Mouse (Mus musculus): ENCODE data around the gene Carnmt1. TPM values are rescaled to one million over a fixed set of nuclear protein-coding genes. Genes with fewer than 3 reads are reported as not detected.
A peak's percentile ranks its signal among the peaks of the same experiment; 100 is the strongest.

The Carnmt1 gene
- total and polyA plus RNA-seq, 2 experiments from 2014 or later, result 8.2 to 11.5 TPM

- no peak for DNase-seq (ENCODE audit: low spot score)
- H3K4me3 ChIP-seq (ENCODE audit: low read depth, low read length), result no peak overlapping the region
- no peak for TF ChIP-seq CTCF (IDR thresholded peaks at IDR 0.05)
- no peak for ATAC-seq (ENCODE audit: low FRiP score)
- H3K9me3 ChIP-seq (ENCODE audit: low read length), result no peaks in the 10 kb centered on the region
- no peaks in the 10 kb centered on the region for H3K27me3 ChIP-seq (ENCODE audit: insufficient read depth, low read length)
- 83% methylated on average over 5 of the region's 5 CpGs for WGBS
- no peak overlapping the region for H3K4me2 ChIP-seq (ENCODE audit: low read depth, low read length, poor library complexity, severe bottlenecking)
- no peaks in the 10 kb centered on the region for H3K4me1 ChIP-seq (ENCODE audit: insufficient read depth, low read length)
- H3K36me3 ChIP-seq (ENCODE audit: insufficient read depth, low read length), result no peaks in the 10 kb centered on the region
- H3K9ac ChIP-seq (replicated peaks; ENCODE audit: low read length, poor library complexity, severe bottlenecking), result no peak overlapping the region
- H3K27ac ChIP-seq (ENCODE audit: low read depth, low read length), result no peak overlapping the region
These were observed 73.4 kb downstream of the Carnmt1 start for GRCm38 (mm10) chr19:18743946-18744345.

GRCm38 (mm10) chr19:18746576-18747340, 76.2 kb downstream of the Carnmt1 start:
- no peak for DNase-seq (ENCODE audit: low spot score)
- no peaks in the 10 kb centered on the region for H3K36me3 ChIP-seq (ENCODE audit: insufficient read depth, low read length)
- H3K4me1 ChIP-seq (ENCODE audit: insufficient read depth, low read length), result no peaks in the 10 kb centered on the region
- H3K4me2 ChIP-seq (ENCODE audit: low read depth, low read length, poor library complexity, severe bottlenecking), result no peak overlapping the region
- 0 out of 2 replicates have a peak, but pooled peaks cover 3% of the 10 kb centered on the region for H3K27me3 ChIP-seq (ENCODE audit: insufficient read depth, low read length)
- H3K9ac ChIP-seq (replicated peaks; ENCODE audit: low read length, poor library complexity, severe bottlenecking), result no peak overlapping the region
- 93% methylated on average over 5 of the region's 5 CpGs for WGBS
- ATAC-seq (ENCODE audit: low FRiP score), result no peak
- no peak for TF ChIP-seq CTCF (IDR thresholded peaks at IDR 0.05)
- H3K4me3 ChIP-seq (ENCODE audit: low read depth, low read length), result no peak overlapping the region
- no peaks in the 10 kb centered on the region for H3K9me3 ChIP-seq (ENCODE audit: low read length)
- H3K27ac ChIP-seq (ENCODE audit: low read depth, low read length), result no peak overlapping the region

- Histone ChIP-seq H3K36me3 (ENCODE audit: insufficient read depth, low read length) (no peaks in the 10 kb centered on the region), H3K4me2 (ENCODE audit: low read depth, low read length, poor library complexity, severe bottlenecking) (no peak overlapping the region), H3K4me1 (ENCODE audit: insufficient read depth, low read length) (no peaks in the 10 kb centered on the region), H3K27me3 (ENCODE audit: insufficient read depth, low read length) (0 out of 2 replicates have a peak, but pooled peaks cover 3% of the 10 kb centered on the region), H3K9ac (replicated peaks; ENCODE audit: low read length, poor library complexity, severe bottlenecking) (no peak overlapping the region), H3K9me3 (ENCODE audit: low read length) (no peaks in the 10 kb centered on the region), H3K27ac (ENCODE audit: low read depth, low read length) (no peak overlapping the region), H3K4me3 (ENCODE audit: low read depth, low read length) (no peak overlapping the region)
- 91% methylated on average over 4 of the region's 4 CpGs for WGBS
- DNase-seq (ENCODE audit: low spot score) (no peak), ATAC-seq (ENCODE audit: low FRiP score) (no peak)
- TF ChIP-seq CTCF (IDR thresholded peaks at IDR 0.05), result no peak
These were observed 76.8 kb downstream of the Carnmt1 start for GRCm38 (mm10) chr19:18747379-18747778.

GRCm38 (mm10) chr19:18749598-18750339, 79.2 kb downstream of the Carnmt1 start, which contains the start of gene Trpm6:
TSS of gene Trpm6 (plus strand) at chr19:18749983.
- Histone ChIP-seq H3K9me3 (ENCODE audit: low read length) (no peaks in the 10 kb centered on the region), H3K4me3 (ENCODE audit: low read depth, low read length) (peak within 1 kb of the TSS; percentile 41), H3K4me2 (ENCODE audit: low read depth, low read length, poor library complexity, severe bottlenecking) (peak within 1 kb of the TSS; percentile 87), H3K27ac (ENCODE audit: low read depth, low read length) (no peak within 1 kb of the TSS), H3K27me3 (ENCODE audit: insufficient read depth, low read length) (0 out of 2 replicates have a peak, but pooled peaks cover 3% of the 10 kb centered on the region), H3K36me3 (ENCODE audit: insufficient read depth, low read length) (no peaks in the 10 kb centered on the region), H3K4me1 (ENCODE audit: insufficient read depth, low read length) (no peaks in the 10 kb centered on the region), H3K9ac (replicated peaks; ENCODE audit: low read length, poor library complexity, severe bottlenecking) (0 out of 2 replicates have a peak within 1 kb of the TSS, but pooled peaks have one; percentile 25)
- no peak for DNase-seq (ENCODE audit: low spot score)
- 7% methylated on average over 41 of the region's 41 CpGs for WGBS
- no peak for TF ChIP-seq CTCF (IDR thresholded peaks at IDR 0.05)
- no peak for ATAC-seq (ENCODE audit: low FRiP score)

Other genes starting within 250 kb of the Carnmt1 start
- 17.7 and 22.7 TPM in 2 replicates for gene Ostf1, start 38.9 kb upstream of the Carnmt1 start, total RNA-seq (2014; rRNA removed)
- 32.8 and 37.6 TPM in 2 replicates for gene Ostf1, start 38.9 kb upstream of the Carnmt1 start, polyA plus RNA-seq (2015; fragmentation: Nextera tagmentation; extraction: Ambion mirVana)
- 3.4 and 3.9 TPM in 2 replicates for gene Nmrk1, start 38.8 kb upstream of the Carnmt1 start, total RNA-seq (2014; rRNA removed)
- 3.9 and 4.3 TPM in 2 replicates for gene Nmrk1, start 38.8 kb upstream of the Carnmt1 start, polyA plus RNA-seq (2015; fragmentation: Nextera tagmentation; extraction: Ambion mirVana)
- 49.6 and 61.8 TPM in 2 replicates for gene D030056L22Rik, start 42.4 kb downstream of the Carnmt1 start, total RNA-seq (2014; rRNA removed)
- gene D030056L22Rik, start 42.4 kb downstream of the Carnmt1 start, polyA plus RNA-seq (2015; fragmentation: Nextera tagmentation; extraction: Ambion mirVana), result 35.0 TPM in 2 replicates
- 0.38 TPM in 2 replicates for gene Trpm6, start 79.2 kb downstream of the Carnmt1 start, total RNA-seq (2014; rRNA removed)
- gene Trpm6, start 79.2 kb downstream of the Carnmt1 start, polyA plus RNA-seq (2015; fragmentation: Nextera tagmentation; extraction: Ambion mirVana), result 0.26 and 0.29 TPM in 2 replicates

All from midbrain, postnatal 0 days (tissue).